Mouse (Mus musculus) testis, adult 2 months (tissue): ENCODE measurements around the gene Tbc1d2.

Source experiments
- CTCF ChIP-seq: fragments of 200-500 bp; IDR thresholded peaks from 2 replicates; pipeline ENCODE4 v1.5.1; 2012; ENCODE audit warnings: low read depth, mild to moderate bottlenecking, inconsistent platforms, low read length, moderate library complexity; ENCODE audit not compliant: control insufficient read depth, insufficient read depth, insufficient replicate concordance
- POLR2A ChIP-seq: fragments of 200-500 bp; IDR thresholded peaks from 2 replicates; pipeline ENCODE4 v1.6.1; 2012; ENCODE audit warnings: low read depth, mild to moderate bottlenecking, inconsistent platforms, low read length, moderate library complexity; ENCODE audit not compliant: control insufficient read depth

DNA sequence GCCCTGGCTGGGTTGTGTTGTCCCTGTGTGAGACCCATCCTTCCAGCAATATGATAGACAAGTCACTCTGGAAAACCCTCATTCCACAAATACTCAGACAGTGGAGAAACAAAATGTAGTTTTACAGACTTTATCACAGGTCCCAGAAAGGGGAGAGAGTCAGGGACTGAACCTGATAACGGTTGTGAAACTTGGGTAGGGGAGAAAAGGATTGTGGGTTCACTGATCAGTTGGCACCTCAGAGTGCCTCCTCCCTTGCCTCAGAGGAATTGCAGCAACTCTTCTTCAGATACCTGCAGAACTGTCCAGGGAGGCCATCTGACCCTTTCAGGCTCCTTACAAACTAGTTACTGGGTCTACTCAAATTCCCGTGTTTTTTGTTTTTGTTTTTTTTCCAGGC, 17.5 kb downstream of the Tbc1d2 start:
- no peak for TF ChIP-seq CTCF
- TF ChIP-seq POLR2A: no peak
